Mouse (Mus musculus): Measurements from ENCODE around the gene Zfp182. TPM values are rescaled to one million over a fixed set of nuclear protein-coding genes. Genes with fewer than 3 reads are reported as not detected.

The Zfp182 gene
- 8.9 and 9.0 TPM in 2 replicates for polyA plus RNA-seq (2015; fragmentation: Nextera tagmentation; extraction: Ambion mirVana)

DNA sequence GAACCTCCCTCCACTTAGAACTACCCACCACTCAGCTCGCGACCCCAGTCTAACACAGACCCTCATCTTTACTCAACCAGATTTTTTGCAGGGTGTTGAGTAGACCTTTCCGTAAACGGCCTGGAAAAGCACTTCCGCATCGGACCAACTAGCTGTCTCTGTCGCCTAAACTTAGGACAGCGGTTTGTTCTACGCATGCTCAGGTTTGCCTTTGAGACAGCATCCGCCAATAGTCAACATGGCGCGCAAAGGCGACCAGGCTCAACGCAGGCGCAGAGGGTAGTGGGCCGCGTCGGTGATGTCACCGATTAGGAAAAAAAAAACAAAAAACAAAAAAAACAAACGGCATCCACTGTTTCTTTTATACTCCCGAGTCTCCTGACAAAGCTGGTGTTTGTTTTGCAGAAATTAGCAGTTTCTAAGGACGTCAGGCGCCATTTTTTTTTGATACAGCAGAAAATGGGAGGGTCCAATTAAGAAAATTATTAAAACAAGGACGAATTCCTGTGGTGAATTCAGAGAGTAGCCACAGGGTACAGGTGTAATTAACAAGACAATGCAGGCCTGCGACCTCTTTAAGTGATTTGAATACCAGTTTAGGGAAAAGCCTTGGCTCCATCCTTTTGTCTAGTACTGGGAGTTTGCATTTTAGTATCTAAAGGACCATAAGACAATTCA is at the start of gene Zfp182:
Gene Zfp182, minus strand, starts transcription at position 451 of the 678 bp plus-strand sequence.
- peak within 1 kb of the TSS; percentile 74 for H3K27ac ChIP-seq (replicated peaks)
- H3K4me1 ChIP-seq (replicated peaks), result no peaks in the 10 kb centered on the region
- H3K4me3 ChIP-seq, result peak within 1 kb of the TSS; percentile 49
- WGBS, result 17% methylated on average over 25 of the region's 25 CpGs
- no peaks in the 10 kb centered on the region for H3K9me3 ChIP-seq
- ATAC-seq (ENCODE audit: low read depth), result peak; percentile 97
- H3K36me3 ChIP-seq, result no peaks in the 10 kb centered on the region
- H3K9ac ChIP-seq, result peak within 1 kb of the TSS; percentile 61
- no peaks in the 10 kb centered on the region for H3K27me3 ChIP-seq
- H3K4me2 ChIP-seq, result peak within 1 kb of the TSS; percentile 56

DNA sequence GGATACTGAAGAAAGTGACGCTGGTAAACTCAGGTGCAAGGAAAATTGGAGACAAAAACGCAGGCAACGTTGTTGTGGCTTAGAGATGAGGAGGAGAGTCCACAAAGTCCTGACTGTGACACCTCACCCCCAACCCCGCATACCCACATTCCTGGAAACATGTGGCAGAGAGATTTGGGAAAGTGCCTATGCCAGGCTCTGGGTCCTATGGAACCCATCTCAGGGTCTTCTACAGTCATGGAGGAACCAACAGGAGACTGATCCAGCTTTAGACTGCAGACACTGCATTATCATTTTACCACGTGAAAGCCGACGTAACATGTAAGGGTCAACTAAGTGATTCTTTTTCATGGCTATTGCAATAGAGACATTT is 27.7 kb upstream of the Zfp182 start:
- peak overlapping the region; percentile 45 for H3K4me3 ChIP-seq
- no peaks in the 10 kb centered on the region for H3K9me3 ChIP-seq
- 55% methylated on average over 7 of the region's 7 CpGs for WGBS
- peak; percentile 59; the same call in 1 of the 2 replicates for ATAC-seq (ENCODE audit: low read depth)
- H3K4me2 ChIP-seq, result peak overlapping the region; percentile 55
- H3K9ac ChIP-seq, result peak overlapping the region; percentile 64
- H3K4me1 ChIP-seq (replicated peaks), result no peaks in the 10 kb centered on the region
- H3K27ac ChIP-seq (replicated peaks), result peak overlapping the region; percentile 88
- no peaks in the 10 kb centered on the region for H3K36me3 ChIP-seq
- no peaks in the 10 kb centered on the region for H3K27me3 ChIP-seq

GRCm38 (mm10) chrX:21088983-21089866 is 27.1 kb upstream of the Zfp182 start, which contains the start of gene Zfp300:
Gene Zfp300, minus strand, starts transcription at chrX:21089527.
- H3K36me3 ChIP-seq, result no peaks in the 10 kb centered on the region
- H3K4me3 ChIP-seq, result peak within 1 kb of the TSS; percentile 45
- peak within 1 kb of the TSS; percentile 55 for H3K4me2 ChIP-seq
- no peaks in the 10 kb centered on the region for H3K4me1 ChIP-seq (replicated peaks)
- no peaks in the 10 kb centered on the region for H3K27me3 ChIP-seq
- peak; percentile 95 for ATAC-seq (ENCODE audit: low read depth)
- H3K9me3 ChIP-seq, result no peaks in the 10 kb centered on the region
- H3K9ac ChIP-seq, result peak within 1 kb of the TSS; percentile 64
- H3K27ac ChIP-seq (replicated peaks), result peak within 1 kb of the TSS; percentile 88
- WGBS, result 19% methylated on average over 27 of the region's 27 CpGs

DNA sequence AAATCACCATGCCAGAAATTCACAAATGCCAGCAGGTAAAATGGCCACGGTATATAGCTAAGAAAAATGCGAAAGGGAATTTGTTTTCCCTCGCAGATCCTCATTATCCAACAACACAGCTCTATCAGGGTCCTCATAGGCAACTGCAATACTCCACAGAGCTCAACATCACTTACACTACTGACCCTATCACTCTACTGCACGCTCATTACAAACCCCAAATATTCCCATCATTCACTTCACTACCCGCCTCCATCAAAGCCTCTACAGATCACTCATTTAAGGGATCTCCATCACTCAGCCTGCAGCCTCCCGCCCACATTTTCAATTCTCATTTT is 26.5 kb upstream of the Zfp182 start:
- WGBS, result 29% methylated on average over 6 of the region's 6 CpGs
- Histone ChIP-seq H3K27ac (replicated peaks) (peak overlapping the region; percentile 88), H3K27me3 (no peaks in the 10 kb centered on the region), H3K4me3 (peak overlapping the region; percentile 45), H3K9ac (peak overlapping the region; percentile 64), H3K36me3 (peaks cover 2% of the 10 kb centered on the region), H3K9me3 (no peaks in the 10 kb centered on the region), H3K4me2 (peak overlapping the region; percentile 55), H3K4me1 (replicated peaks) (no peaks in the 10 kb centered on the region)
- ATAC-seq (ENCODE audit: low read depth), result peak; percentile 73

- Histone ChIP-seq H3K4me3 (no peak within 1 kb of the TSS), H3K9ac (no peak within 1 kb of the TSS), H3K27ac (replicated peaks) (no peak within 1 kb of the TSS), H3K36me3 (no peaks in the 10 kb centered on the region), H3K4me1 (replicated peaks) (no peaks in the 10 kb centered on the region), H3K4me2 (no peak within 1 kb of the TSS), H3K9me3 (no peaks in the 10 kb centered on the region), H3K27me3 (no peaks in the 10 kb centered on the region)
- no peak for ATAC-seq (ENCODE audit: low read depth)
These were observed 6.0 kb upstream of the Zfp182 start, which contains the start of gene Spaca5 for GRCm38 (mm10) chrX:21068106-21068505. Gene Spaca5, plus strand, starts transcription at chrX:21068406.

- 62% methylated on average over 3 of the region's 3 CpGs for WGBS
These were observed 401 bp upstream of the Zfp182 start for GRCm38 (mm10) chrX:21062544-21062890.

GRCm38 (mm10) chrX:21061460-21061859 is 656 bp downstream of the Zfp182 start:
- Histone ChIP-seq H3K36me3 (no peaks in the 10 kb centered on the region), H3K27me3 (no peaks in the 10 kb centered on the region), H3K4me1 (replicated peaks) (no peaks in the 10 kb centered on the region), H3K9ac (peak overlapping the region; percentile 61), H3K4me2 (peak overlapping the region; percentile 56), H3K27ac (replicated peaks) (peak overlapping the region; percentile 34), H3K4me3 (peak overlapping the region; percentile 49), H3K9me3 (no peaks in the 10 kb centered on the region)
- WGBS, result 36% methylated on average over 9 of the region's 9 CpGs
- peak; percentile 47 for ATAC-seq (ENCODE audit: low read depth)

More at GRCm38 (mm10) chrX:21062544-21062890, 401 bp upstream of the Zfp182 start:
- H3K27me3 ChIP-seq, result no peaks in the 10 kb centered on the region
- peak overlapping the region; percentile 48 for H3K4me2 ChIP-seq
- peak overlapping the region; percentile 56; the same call in 1 of the 2 replicates for H3K9ac ChIP-seq
- peak overlapping the region; percentile 49 for H3K4me3 ChIP-seq
- 0 out of 2 replicates have a peak overlapping the region, but pooled peaks have one; percentile 74 for H3K27ac ChIP-seq (replicated peaks)
- H3K36me3 ChIP-seq, result no peaks in the 10 kb centered on the region
- no peaks in the 10 kb centered on the region for H3K9me3 ChIP-seq
- H3K4me1 ChIP-seq (replicated peaks), result no peaks in the 10 kb centered on the region
- ATAC-seq (ENCODE audit: low read depth), result peak; percentile 62

DNA sequence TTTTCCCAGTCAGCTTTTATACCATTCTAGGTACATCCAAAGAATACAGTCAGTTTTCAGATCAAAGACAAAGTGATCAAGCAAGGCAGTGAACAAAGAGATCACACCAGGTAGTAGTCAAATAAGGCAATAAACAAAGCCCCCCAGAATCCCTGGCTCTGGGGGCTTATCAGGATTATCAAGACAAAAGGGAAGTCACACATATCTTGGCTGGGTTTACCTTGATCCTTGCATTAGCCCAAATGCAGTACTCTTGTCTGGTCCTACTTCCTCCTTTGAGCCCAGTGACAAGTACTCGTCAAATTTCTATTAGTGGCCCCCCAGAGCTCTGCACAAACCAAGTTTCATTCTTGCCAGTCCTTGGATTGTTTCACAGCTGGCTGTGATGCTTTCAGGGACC is 81.2 kb downstream of the Zfp182 start:
- Histone ChIP-seq H3K4me3 (no peak overlapping the region), H3K4me1 (replicated peaks) (no peaks in the 10 kb centered on the region), H3K27ac (replicated peaks) (no peak overlapping the region), H3K9ac (no peak overlapping the region), H3K4me2 (no peak overlapping the region), H3K9me3 (no peaks in the 10 kb centered on the region), H3K36me3 (0 out of 2 replicates have a peak, but pooled peaks cover 1% of the 10 kb centered on the region), H3K27me3 (no peaks in the 10 kb centered on the region)
- ATAC-seq (ENCODE audit: low read depth), result no peak
- 74% methylated on average over 1 of the region's 1 CpGs for WGBS

Other genes starting within 250 kb of the Zfp182 start
- gene Timp1, start 192.2 kb downstream of the Zfp182 start, polyA plus RNA-seq (2015; fragmentation: Nextera tagmentation; extraction: Ambion mirVana), result 5.0 and 5.3 TPM in 2 replicates
- 62.2 and 65.0 TPM in 2 replicates for gene Syn1, start 141.3 kb downstream of the Zfp182 start, polyA plus RNA-seq (2015; fragmentation: Nextera tagmentation; extraction: Ambion mirVana)
- 4.7 and 5.8 TPM in 2 replicates for gene Cfp, start 130.8 kb downstream of the Zfp182 start, polyA plus RNA-seq (2015; fragmentation: Nextera tagmentation; extraction: Ambion mirVana)
- 16.1 and 16.4 TPM in 2 replicates for gene Elk1, start 111.7 kb downstream of the Zfp182 start, polyA plus RNA-seq (2015; fragmentation: Nextera tagmentation; extraction: Ambion mirVana)
- gene Uxt, start 100.3 kb downstream of the Zfp182 start, polyA plus RNA-seq (2015; fragmentation: Nextera tagmentation; extraction: Ambion mirVana), result 40.3 and 47.8 TPM in 2 replicates
- not detected in 2 replicates for gene Spaca5, start 6.1 kb upstream of the Zfp182 start, polyA plus RNA-seq (2015; fragmentation: Nextera tagmentation; extraction: Ambion mirVana)
- 3.9 and 4.1 TPM in 2 replicates for gene Zfp300, start 27.2 kb upstream of the Zfp182 start, polyA plus RNA-seq (2015; fragmentation: Nextera tagmentation; extraction: Ambion mirVana)
- not detected in 2 replicates for gene Ssxa1, start 53.5 kb upstream of the Zfp182 start, polyA plus RNA-seq (2015; fragmentation: Nextera tagmentation; extraction: Ambion mirVana)
- gene Gm21876, start 113.3 kb upstream of the Zfp182 start, polyA plus RNA-seq (2015; fragmentation: Nextera tagmentation; extraction: Ambion mirVana), result not detected in 2 replicates